Mouse (Mus musculus): ENCODE data around the gene Hdac4. TPM values are rescaled to one million over a fixed set of nuclear protein-coding genes. Genes with fewer than 3 reads are reported as not detected.
A peak's percentile ranks its signal among the peaks of the same experiment; 100 is the strongest.

The Hdac4 gene
- polyA plus RNA-seq, 1 experiment from 2014 or later, result 34.7 TPM

- Histone ChIP-seq H3K9me3 (no peaks in the 10 kb centered on the region), H3K27ac (no peak overlapping the region), H3K36me3 (peaks cover 89% of the 10 kb centered on the region), H3K4me1 (no peaks in the 10 kb centered on the region; the same call in 1 of the 2 replicates), H3K4me2 (no peak overlapping the region), H3K9ac (no peak overlapping the region), H3K27me3 (no peaks in the 10 kb centered on the region), H3K4me3 (no peak overlapping the region)
- WGBS, result 76% methylated on average over 1 of the region's 1 CpGs
- ATAC-seq (ENCODE audit: insufficient number of reproducible peaks, insufficient read depth, low FRiP score, low TSS enrichment, low read depth), result no peak
These were observed 214.1 kb downstream of the Hdac4 start for GRCm38 (mm10) chr1:91981381-91981780.

GRCm38 (mm10) chr1:91978443-91978842 lies 217.1 kb downstream of the Hdac4 start:
- H3K36me3 ChIP-seq, result peaks cover 91% of the 10 kb centered on the region
- no peak overlapping the region for H3K4me3 ChIP-seq
- no peak overlapping the region for H3K4me2 ChIP-seq
- no peak overlapping the region for H3K27ac ChIP-seq
- WGBS, result 77% methylated on average over 3 of the region's 3 CpGs
- ATAC-seq (ENCODE audit: insufficient number of reproducible peaks, insufficient read depth, low FRiP score, low TSS enrichment, low read depth), result no peak
- no peaks in the 10 kb centered on the region for H3K27me3 ChIP-seq
- H3K9ac ChIP-seq, result no peak overlapping the region
- no peaks in the 10 kb centered on the region for H3K9me3 ChIP-seq
- no peaks in the 10 kb centered on the region; the same call in 1 of the 2 replicates for H3K4me1 ChIP-seq

GRCm38 (mm10) chr1:91968710-91969379 lies 226.7 kb downstream of the Hdac4 start:
- H3K4me3 ChIP-seq, result no peak overlapping the region
- ATAC-seq (ENCODE audit: insufficient number of reproducible peaks, insufficient read depth, low FRiP score, low TSS enrichment, low read depth), result no peak
- no peaks in the 10 kb centered on the region for H3K27me3 ChIP-seq
- H3K36me3 ChIP-seq, result peaks cover 82% of the 10 kb centered on the region
- H3K27ac ChIP-seq, result no peak overlapping the region
- WGBS, result 45% methylated on average over 5 of the region's 5 CpGs
- H3K9me3 ChIP-seq, result no peaks in the 10 kb centered on the region
- H3K4me1 ChIP-seq, result peaks cover 28% of the 10 kb centered on the region
- H3K4me2 ChIP-seq, result no peak overlapping the region
- H3K9ac ChIP-seq, result 0 out of 2 replicates have a peak overlapping the region, but pooled peaks have one; percentile 22

GRCm38 (mm10) chr1:91967041-91967440 lies 228.5 kb downstream of the Hdac4 start:
- H3K9ac ChIP-seq, result 0 out of 2 replicates have a peak overlapping the region, but pooled peaks have one; percentile 21
- no peak overlapping the region for H3K27ac ChIP-seq
- H3K9me3 ChIP-seq, result no peaks in the 10 kb centered on the region
- peaks cover 64% of the 10 kb centered on the region for H3K36me3 ChIP-seq
- H3K27me3 ChIP-seq, result no peaks in the 10 kb centered on the region
- H3K4me1 ChIP-seq, result peaks cover 45% of the 10 kb centered on the region
- WGBS, result 93% methylated on average over 1 of the region's 1 CpGs
- no peak overlapping the region for H3K4me3 ChIP-seq
- no peak overlapping the region for H3K4me2 ChIP-seq
- ATAC-seq (ENCODE audit: insufficient number of reproducible peaks, insufficient read depth, low FRiP score, low TSS enrichment, low read depth), result no peak

- WGBS, result 32% methylated on average over 9 of the region's 9 CpGs
- Histone ChIP-seq H3K27ac (peak overlapping the region; percentile 85), H3K4me2 (no peak overlapping the region), H3K9ac (no peak overlapping the region), H3K4me1 (peaks cover 45% of the 10 kb centered on the region), H3K4me3 (no peak overlapping the region), H3K36me3 (peaks cover 65% of the 10 kb centered on the region), H3K27me3 (no peaks in the 10 kb centered on the region), H3K9me3 (no peaks in the 10 kb centered on the region)
- ATAC-seq (ENCODE audit: insufficient number of reproducible peaks, insufficient read depth, low FRiP score, low TSS enrichment, low read depth), result no peak
These were observed 230.8 kb downstream of the Hdac4 start for GRCm38 (mm10) chr1:91964486-91965335.

GRCm38 (mm10) chr1:91962256-91962655 lies 233.2 kb downstream of the Hdac4 start:
- H3K27me3 ChIP-seq, result no peaks in the 10 kb centered on the region
- H3K4me3 ChIP-seq, result no peak overlapping the region
- no peak for ATAC-seq (ENCODE audit: insufficient number of reproducible peaks, insufficient read depth, low FRiP score, low TSS enrichment, low read depth)
- 48% methylated on average over 1 of the region's 1 CpGs for WGBS
- H3K27ac ChIP-seq, result no peak overlapping the region
- H3K36me3 ChIP-seq, result peaks cover 66% of the 10 kb centered on the region
- no peaks in the 10 kb centered on the region for H3K9me3 ChIP-seq
- no peak overlapping the region for H3K4me2 ChIP-seq
- no peak overlapping the region for H3K9ac ChIP-seq
- peaks cover 40% of the 10 kb centered on the region for H3K4me1 ChIP-seq

- WGBS, result 52% methylated on average over 8 of the region's 8 CpGs
- H3K27me3 ChIP-seq, result no peaks in the 10 kb centered on the region
These were observed 234.3 kb downstream of the Hdac4 start for GRCm38 (mm10) chr1:91961231-91961630.

GRCm38 (mm10) chr1:91959891-91960290 lies 235.6 kb downstream of the Hdac4 start:
- H3K27me3 ChIP-seq, result no peaks in the 10 kb centered on the region
- no peak overlapping the region for H3K4me3 ChIP-seq
- H3K9ac ChIP-seq, result no peak overlapping the region
- no peak for ATAC-seq (ENCODE audit: insufficient number of reproducible peaks, insufficient read depth, low FRiP score, low TSS enrichment, low read depth)
- WGBS, result 87% methylated on average over 3 of the region's 3 CpGs
- no peaks in the 10 kb centered on the region for H3K9me3 ChIP-seq
- peaks cover 27% of the 10 kb centered on the region for H3K4me1 ChIP-seq
- H3K27ac ChIP-seq, result no peak overlapping the region
- H3K36me3 ChIP-seq, result peaks cover 67% of the 10 kb centered on the region
- H3K4me2 ChIP-seq, result no peak overlapping the region

More at GRCm38 (mm10) chr1:91961231-91961630, 234.3 kb downstream of the Hdac4 start:
- Histone ChIP-seq H3K4me3 (no peak overlapping the region), H3K4me2 (no peak overlapping the region), H3K27ac (no peak overlapping the region), H3K4me1 (peaks cover 40% of the 10 kb centered on the region), H3K36me3 (peaks cover 64% of the 10 kb centered on the region), H3K9ac (no peak overlapping the region), H3K9me3 (no peaks in the 10 kb centered on the region)
- ATAC-seq (ENCODE audit: insufficient number of reproducible peaks, insufficient read depth, low FRiP score, low TSS enrichment, low read depth), result no peak

GRCm38 (mm10) chr1:91959044-91959443 lies 236.5 kb downstream of the Hdac4 start:
- H3K4me2 ChIP-seq, result no peak overlapping the region
- H3K36me3 ChIP-seq, result peaks cover 73% of the 10 kb centered on the region
- no peak for ATAC-seq (ENCODE audit: insufficient number of reproducible peaks, insufficient read depth, low FRiP score, low TSS enrichment, low read depth)
- no peaks in the 10 kb centered on the region for H3K9me3 ChIP-seq
- H3K4me3 ChIP-seq, result no peak overlapping the region
- H3K27ac ChIP-seq, result no peak overlapping the region
- H3K9ac ChIP-seq, result no peak overlapping the region
- peaks cover 19% of the 10 kb centered on the region for H3K4me1 ChIP-seq
- 85% methylated on average over 5 of the region's 5 CpGs for WGBS
- H3K27me3 ChIP-seq, result no peaks in the 10 kb centered on the region

- Histone ChIP-seq H3K36me3 (peaks cover 91% of the 10 kb centered on the region), H3K9ac (no peak overlapping the region), H3K4me1 (peaks cover 14% of the 10 kb centered on the region), H3K9me3 (no peaks in the 10 kb centered on the region), H3K4me3 (no peak overlapping the region), H3K4me2 (no peak overlapping the region), H3K27ac (no peak overlapping the region), H3K27me3 (no peaks in the 10 kb centered on the region)
- ATAC-seq (ENCODE audit: insufficient number of reproducible peaks, insufficient read depth, low FRiP score, low TSS enrichment, low read depth), result no peak
- WGBS, result 56% methylated on average over 4 of the region's 4 CpGs
These were observed 239.3 kb downstream of the Hdac4 start for GRCm38 (mm10) chr1:91956229-91956628.

- H3K27me3 ChIP-seq, result no peaks in the 10 kb centered on the region
- no peaks in the 10 kb centered on the region for H3K9me3 ChIP-seq
- ATAC-seq (ENCODE audit: insufficient number of reproducible peaks, insufficient read depth, low FRiP score, low TSS enrichment, low read depth), result no peak
- no peak overlapping the region for H3K4me3 ChIP-seq
- peaks cover 88% of the 10 kb centered on the region for H3K36me3 ChIP-seq
- 86% methylated on average over 5 of the region's 5 CpGs for WGBS
- peaks cover 14% of the 10 kb centered on the region for H3K4me1 ChIP-seq
- no peak overlapping the region for H3K4me2 ChIP-seq
- no peak overlapping the region for H3K27ac ChIP-seq
- no peak overlapping the region for H3K9ac ChIP-seq
These were observed 240.5 kb downstream of the Hdac4 start for GRCm38 (mm10) chr1:91954954-91955353.

- Histone ChIP-seq H3K27ac (no peak overlapping the region), H3K4me1 (peaks cover 14% of the 10 kb centered on the region), H3K27me3 (no peaks in the 10 kb centered on the region), H3K4me3 (no peak overlapping the region), H3K9me3 (no peaks in the 10 kb centered on the region), H3K9ac (no peak overlapping the region), H3K4me2 (no peak overlapping the region), H3K36me3 (peaks cover 84% of the 10 kb centered on the region)
- 23% methylated on average over 6 of the region's 6 CpGs for WGBS
- ATAC-seq (ENCODE audit: insufficient number of reproducible peaks, insufficient read depth, low FRiP score, low TSS enrichment, low read depth), result no peak
These were observed 242.6 kb downstream of the Hdac4 start for GRCm38 (mm10) chr1:91952912-91953311.

Measured in embryonic facial prominence, embryonic 13.5 days (tissue).